Mouse (Mus musculus) thymus, adult 2 months (tissue): ENCODE data around the gene Oscp1. TPM values are rescaled to one million over a fixed set of nuclear protein-coding genes. Genes with fewer than 3 reads are reported as not detected.

ENCODE experiments used
- DNase-seq: peaks from one replicate; pipeline ENCODE4 v3.0.0; 2021
- H3K27ac ChIP-seq: fragments of 200-500 bp; 2 replicates; pipeline ENCODE4 v1.5.1; 2012; ENCODE audit warnings: low read length, control low read depth; ENCODE audit not compliant: control insufficient read depth, insufficient read depth
- H3K27me3 ChIP-seq: fragments of 200-500 bp; 2 replicates; pipeline ENCODE4 v1.6.1; 2012; ENCODE audit warnings: mild to moderate bottlenecking, low read length, moderate library complexity, mixed read lengths; ENCODE audit not compliant: control insufficient read depth, insufficient read depth
- H3K36me3 ChIP-seq: fragments of 200-500 bp; 2 replicates; pipeline ENCODE4 v1.6.1; 2012; ENCODE audit warnings: mild to moderate bottlenecking, low read length, moderate library complexity; ENCODE audit not compliant: control insufficient read depth, insufficient read depth
- H3K4me1 ChIP-seq: fragments of 200-500 bp; replicated peaks from 2 replicates; pipeline ENCODE4 v1.6.1; 2012; ENCODE audit warnings: low read length; ENCODE audit not compliant: control insufficient read depth, insufficient read depth
- H3K4me3 ChIP-seq: fragments of 200-500 bp; 2 replicates; pipeline ENCODE4 v1.5.1; 2012; ENCODE audit warnings: mild to moderate bottlenecking, low read length, control low read depth, moderate library complexity; ENCODE audit not compliant: control insufficient read depth, insufficient read depth
- CTCF ChIP-seq: fragments of 200-500 bp; IDR thresholded peaks from 2 replicates; pipeline ENCODE4 v1.5.1; 2012; ENCODE audit warnings: mild to moderate bottlenecking, control low read depth, low read length, moderate library complexity, borderline replicate concordance; ENCODE audit not compliant: control insufficient read depth, poor library complexity, insufficient read depth; ENCODE audit errors: extremely low read depth
- POLR2A ChIP-seq: fragments of 200-500 bp; IDR thresholded peaks from 2 replicates; pipeline ENCODE4 v1.6.1; 2012; ENCODE audit warnings: mild to moderate bottlenecking, low read length, control low read depth, moderate library complexity; ENCODE audit not compliant: control insufficient read depth, poor library complexity, insufficient read depth; ENCODE audit errors: extremely low read depth
- WGBS: fragments of 180-500 bp; shearing (Covaris S2); methylation state at CpG from one replicate; pipeline ENCODE4 v1.1.7; 2018; 5-methylcytosine and 5-hydroxymethylcytosine counted together
- polyA plus RNA-seq: library from polyadenylated mRNA; depleted of rRNA; stranded (reverse); fragments of >200 nt; gene quantifications from 2 replicates; pipeline ENCODE4 v1.2.3, GENCODE M21; 2012

Oscp1 gene
- polyA plus RNA-seq, 1 experiment = 1.1 TPM

DNA sequence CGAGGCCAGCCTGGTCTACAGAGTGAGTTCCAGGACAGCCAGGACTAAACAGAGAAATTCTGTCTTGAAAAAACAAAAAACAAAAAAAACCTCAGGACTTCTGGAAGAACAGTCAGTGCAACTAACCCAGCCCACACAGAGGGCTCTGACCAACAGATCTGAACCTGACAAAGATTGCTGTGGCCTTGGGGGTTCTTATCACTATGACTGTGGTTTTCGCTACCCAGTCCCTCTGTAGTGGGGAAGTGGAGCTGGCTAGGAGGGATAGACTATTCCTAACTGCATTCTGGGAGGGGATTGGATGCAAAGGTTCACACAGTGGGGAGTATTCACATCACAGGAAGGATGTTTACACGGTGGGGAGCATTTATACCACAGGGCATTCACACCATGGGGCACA lies 29.3 kb upstream of the Oscp1 start:
- no peak for DNase-seq
- Histone ChIP-seq H3K4me3 (no peak overlapping the region), H3K4me1 (no peaks in the 10 kb centered on the region), H3K36me3 (no peaks in the 10 kb centered on the region), H3K27ac (no peak overlapping the region), H3K27me3 (no peaks in the 10 kb centered on the region)
- no peak for TF ChIP-seq CTCF
- no peak for TF ChIP-seq POLR2A
- 78% methylated on average over 3 of the region's 3 CpGs for WGBS

DNA sequence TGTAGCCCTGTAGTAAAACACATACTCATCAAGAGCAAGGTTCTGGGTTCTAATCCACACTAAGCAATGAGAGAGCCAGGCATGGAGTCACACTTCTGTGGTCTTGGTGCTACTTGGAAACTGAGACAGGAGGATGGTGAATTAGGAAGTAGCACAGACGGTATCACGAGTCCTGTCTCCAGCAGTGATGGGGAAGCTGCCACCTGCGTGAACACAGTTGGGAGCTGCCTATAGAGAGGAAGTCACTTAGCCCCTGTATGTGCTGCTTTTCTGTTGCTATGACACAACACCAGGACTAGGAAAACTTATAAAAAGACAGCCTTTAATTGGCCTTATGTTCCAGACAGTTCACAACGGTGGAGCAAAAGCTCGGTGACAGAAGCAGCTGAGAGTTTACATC lies 27.7 kb upstream of the Oscp1 start:
- no peaks in the 10 kb centered on the region for H3K4me1 ChIP-seq
- DNase-seq = no peak
- 32% methylated on average over 5 of the region's 5 CpGs for WGBS
- H3K4me3 ChIP-seq = no peak overlapping the region
- no peaks in the 10 kb centered on the region for H3K27me3 ChIP-seq
- TF ChIP-seq POLR2A (no peak), CTCF (no peak)
- H3K36me3 ChIP-seq = no peaks in the 10 kb centered on the region
- H3K27ac ChIP-seq = no peak overlapping the region

DNA sequence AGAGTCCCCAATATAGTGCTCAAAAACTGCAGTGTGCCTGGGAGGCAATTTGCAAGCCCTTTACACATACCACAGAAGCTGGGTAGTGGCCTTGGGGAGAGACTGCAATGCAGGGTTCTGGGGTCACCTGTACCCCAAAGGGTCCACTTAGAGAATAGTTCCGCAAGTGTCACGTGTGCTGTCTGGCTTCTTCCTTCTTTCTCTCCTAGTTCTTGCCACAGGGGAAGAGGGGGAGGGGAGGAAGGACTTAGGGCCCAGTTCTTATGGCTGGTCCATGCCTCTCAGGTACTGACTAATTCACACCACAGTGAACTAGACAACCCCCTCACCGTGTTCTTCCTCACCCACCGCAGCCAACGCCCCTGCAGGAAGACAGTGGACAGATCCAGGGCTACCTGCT lies 23.0 kb upstream of the Oscp1 start:
- Histone ChIP-seq H3K4me3 (no peak overlapping the region), H3K4me1 (no peaks in the 10 kb centered on the region), H3K36me3 (no peaks in the 10 kb centered on the region), H3K27ac (no peak overlapping the region), H3K27me3 (no peaks in the 10 kb centered on the region)
- DNase-seq = no peak
- no peak for TF ChIP-seq POLR2A
- TF ChIP-seq CTCF = no peak
- 93% methylated on average over 5 of the region's 5 CpGs for WGBS

DNA sequence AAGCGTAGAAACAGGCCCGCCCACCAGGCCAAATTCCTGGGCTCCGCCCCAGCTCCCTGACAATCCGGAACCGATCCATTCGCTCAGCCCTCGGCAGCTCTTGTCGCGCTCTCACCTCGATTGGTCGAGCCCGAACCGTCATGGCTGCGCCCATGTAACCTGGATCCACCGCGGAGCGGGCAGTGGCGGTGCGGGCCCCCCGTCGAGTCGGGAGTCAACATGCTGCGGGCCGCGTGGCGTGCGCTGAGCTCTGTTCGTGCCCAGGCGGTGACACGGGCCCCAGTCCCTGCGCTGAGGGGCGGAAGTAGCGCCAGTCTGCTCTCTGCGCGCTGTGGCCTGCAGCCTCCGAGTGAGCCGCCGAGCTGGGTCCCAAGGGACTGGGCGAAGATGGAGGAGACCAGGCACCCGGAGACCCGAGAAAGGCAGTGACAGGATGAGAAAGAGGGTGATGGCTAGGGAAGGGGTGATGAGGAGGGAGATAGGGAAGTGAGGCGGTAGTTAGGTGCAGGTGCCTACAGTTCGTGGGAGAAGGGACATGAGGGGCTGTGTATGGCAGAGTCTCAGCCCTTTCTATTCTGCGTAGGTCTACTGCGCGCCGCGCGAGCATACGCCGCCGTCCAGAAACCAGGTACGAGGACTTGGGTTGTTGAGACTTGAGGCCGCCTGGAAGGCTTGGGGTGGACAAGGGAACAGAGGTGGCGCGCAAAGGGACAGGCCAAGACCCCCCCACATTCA lies 11.3 kb upstream of the Oscp1 start, which contains the start of gene Mrps15:
Gene Mrps15, plus strand, starts transcription at position 75 of the 735 bp plus-strand sequence.
- Histone ChIP-seq H3K4me1 (peaks cover 9% of the 10 kb centered on the region), H3K27me3 (no peaks in the 10 kb centered on the region), H3K36me3 (0 out of 2 replicates have a peak, but pooled peaks cover 5% of the 10 kb centered on the region), H3K27ac (peak within 1 kb of the TSS; percentile 20; the same call in 1 of the 2 replicates), H3K4me3 (peak within 1 kb of the TSS; percentile 72)
- TF ChIP-seq CTCF (0 out of 2 replicates have a peak, but pooled peaks have one; percentile 43), POLR2A (peak; percentile 54)
- peak; percentile 70 for DNase-seq
- under 1% methylated on average over 56 of the region's 56 CpGs for WGBS

DNA sequence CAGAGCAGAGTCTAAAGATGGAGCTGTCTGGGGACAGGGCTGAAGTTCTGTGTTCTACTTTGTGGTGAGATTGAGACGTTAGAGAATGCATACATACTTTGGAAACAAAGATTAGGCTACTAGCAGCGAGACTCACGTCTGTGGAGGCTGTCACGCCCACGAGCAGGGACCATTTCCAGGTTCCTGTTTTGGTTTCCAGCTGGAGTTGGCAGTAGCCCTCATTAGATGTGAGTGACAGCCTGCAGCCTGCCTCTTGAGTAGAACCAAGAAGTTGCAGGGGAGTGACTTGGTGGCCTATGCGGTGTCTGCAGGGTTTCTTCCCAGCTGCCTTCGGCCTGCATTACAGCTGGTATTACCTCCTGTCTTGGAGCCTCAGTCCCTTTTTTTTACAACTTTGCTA lies 6.7 kb upstream of the Oscp1 start:
- H3K27me3 ChIP-seq = no peaks in the 10 kb centered on the region
- TF ChIP-seq CTCF (no peak), POLR2A (no peak)
- peaks cover 12% of the 10 kb centered on the region for H3K4me1 ChIP-seq
- DNase-seq = no peak
- no peak overlapping the region for H3K4me3 ChIP-seq
- no peak overlapping the region for H3K27ac ChIP-seq
- WGBS = 86% methylated on average over 7 of the region's 7 CpGs
- peaks cover 19% of the 10 kb centered on the region; the same call in 1 of the 2 replicates for H3K36me3 ChIP-seq

DNA sequence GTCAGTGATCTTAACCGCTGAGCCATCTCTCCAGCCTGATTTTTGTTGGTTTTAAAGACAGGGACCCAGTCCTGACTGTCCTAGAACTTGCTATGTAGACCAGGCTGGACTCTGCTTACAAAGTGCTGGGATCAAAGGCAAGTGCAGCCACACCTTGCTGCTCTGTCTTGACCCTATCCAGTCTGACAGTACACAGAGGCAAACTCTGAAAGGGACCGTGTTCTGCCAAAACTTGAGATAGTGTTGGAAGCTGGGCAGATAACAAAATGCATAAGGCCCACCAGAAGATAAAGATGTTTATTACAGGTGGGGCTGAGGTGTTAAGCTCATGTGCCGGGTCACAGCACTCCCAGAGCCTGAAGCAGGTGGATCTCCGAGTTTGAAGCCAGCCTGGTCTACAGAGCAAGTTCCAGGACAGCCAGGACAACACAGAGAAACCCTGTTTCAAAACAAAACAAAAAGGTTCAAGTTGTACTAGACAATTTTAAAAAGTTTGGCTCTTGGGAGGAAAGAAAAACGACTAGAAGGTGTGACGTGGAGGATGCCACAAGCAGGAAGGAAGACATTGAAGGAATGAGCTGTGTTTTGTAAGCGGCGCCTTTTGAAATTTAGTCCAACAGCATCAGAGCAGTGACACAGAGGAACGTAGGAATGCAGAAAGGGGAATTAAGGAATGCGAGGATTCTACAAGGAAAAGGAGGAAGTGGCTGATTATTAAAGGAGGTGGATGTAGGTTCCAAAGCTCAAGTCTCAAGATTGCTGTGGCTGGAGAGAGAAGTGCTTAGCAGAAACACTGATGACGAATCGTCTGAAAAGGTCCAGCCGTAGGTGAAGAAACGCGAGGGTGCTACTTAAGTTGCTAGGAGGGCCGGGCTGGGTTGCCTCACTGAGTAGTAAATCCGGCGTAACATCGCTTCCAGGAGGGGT lies 895 bp upstream of the Oscp1 start:
- 15% methylated on average over 19 of the region's 19 CpGs for WGBS
- no peak overlapping the region for H3K27ac ChIP-seq
- DNase-seq = no peak
- no peak for TF ChIP-seq CTCF
- TF ChIP-seq POLR2A = no peak
- peak overlapping the region; percentile 69 for H3K4me3 ChIP-seq
- H3K36me3 ChIP-seq = peaks cover 15% of the 10 kb centered on the region; the same call in 1 of the 2 replicates
- peaks cover 16% of the 10 kb centered on the region for H3K4me1 ChIP-seq
- H3K27me3 ChIP-seq = no peaks in the 10 kb centered on the region
